In genomic region chr19:21737881-21738590, GRCm38 (mm10) we compare ENCODE assay signal across 8 mouse cellular contexts. TPM values are rescaled to one million over a fixed set of nuclear protein-coding genes. Genes with fewer than 3 reads are reported as not detected.
A peak's percentile ranks its signal among the peaks of the same experiment; 100 is the strongest.
DNase-seq lines count a peak whose midpoint lies in the region; ATAC-seq lines count a peak whose summit lies in the region.

No protein-coding gene starts in this region.

- peak; percentile 63 for DNase-seq in Muller cell, postnatal 12 days (ENCODE audit: inconsistent ontology term)
- DNase-seq in embryonic facial prominence, embryonic 10.5 days (ENCODE audit: low spot score), result no peak
- peak; percentile 43 to 48 for DNase-seq in kidney, postnatal 36 days
- no peak for DNase-seq in ovary, postnatal 10 days (ENCODE audit: low spot score)

- 57% methylated on average over 17 of the region's 17 CpGs for WGBS in hindbrain, embryonic 13.5 days
- WGBS in hindbrain, embryonic 12.5 days, result 65% methylated on average over 17 of the region's 17 CpGs
- WGBS in embryonic facial prominence, embryonic 10.5 days, result 73% methylated on average over 17 of the region's 17 CpGs
- 45% methylated on average over 17 of the region's 17 CpGs for WGBS in heart, embryonic 14.5 days

- H3K27me3 ChIP-seq in hindbrain, embryonic 13.5 days, result no peaks in the 10 kb centered on the region
- no peaks in the 10 kb centered on the region for H3K27me3 ChIP-seq in hindbrain, embryonic 12.5 days
- H3K27me3 ChIP-seq in embryonic facial prominence, embryonic 10.5 days (replicated peaks; ENCODE audit: low read depth, poor library complexity, severe bottlenecking), result no peaks in the 10 kb centered on the region
- no peaks in the 10 kb centered on the region for H3K27me3 ChIP-seq in heart, embryonic 14.5 days (ENCODE audit: control insufficient read depth, insufficient read depth, low read length)
- H3K27me3 ChIP-seq in megakaryocyte, embryonic 14.5 days (replicated peaks), result no peaks in the 10 kb centered on the region

- peaks cover 9% of the 10 kb centered on the region for H3K4me1 ChIP-seq in hindbrain, embryonic 13.5 days (replicated peaks)
- no peaks in the 10 kb centered on the region for H3K4me1 ChIP-seq in hindbrain, embryonic 12.5 days
- H3K4me1 ChIP-seq in embryonic facial prominence, embryonic 10.5 days, result no peaks in the 10 kb centered on the region
- peaks cover 0 to 5% of the 10 kb centered on the region in 2 experiments; a peak in 2 of 4 replicates for H3K4me1 ChIP-seq in heart, embryonic 14.5 days (ENCODE audit: control insufficient read depth in 2 of 2, insufficient read depth in 2 of 2, low read length in 2 of 2)
- peaks cover 89% of the 10 kb centered on the region for H3K4me1 ChIP-seq in megakaryocyte, embryonic 14.5 days

- H3K9me3 ChIP-seq in hindbrain, embryonic 13.5 days, result no peaks in the 10 kb centered on the region
- no peaks in the 10 kb centered on the region for H3K9me3 ChIP-seq in hindbrain, embryonic 12.5 days (replicated peaks)
- H3K9me3 ChIP-seq in embryonic facial prominence, embryonic 10.5 days, result no peaks in the 10 kb centered on the region
- no peaks in the 10 kb centered on the region for H3K9me3 ChIP-seq in heart, embryonic 14.5 days (ENCODE audit: control insufficient read depth, low read length)
- H3K9me3 ChIP-seq in megakaryocyte, embryonic 14.5 days, result no peaks in the 10 kb centered on the region

- H3K4me3 ChIP-seq in hindbrain, embryonic 13.5 days, result no peak overlapping the region
- H3K4me3 ChIP-seq in hindbrain, embryonic 12.5 days, result no peak overlapping the region
- no peak overlapping the region for H3K4me3 ChIP-seq in embryonic facial prominence, embryonic 10.5 days
- H3K4me3 ChIP-seq in heart, embryonic 14.5 days (ENCODE audit: control insufficient read depth in 1 of 2, insufficient read depth in 1 of 2, low read depth in 1 of 2, low read length in 2 of 2), result no peak overlapping the region
- H3K4me3 ChIP-seq in megakaryocyte, embryonic 14.5 days (replicated peaks), result peak overlapping the region; percentile 89

- no peak overlapping the region for H3K9ac ChIP-seq in hindbrain, embryonic 13.5 days
- H3K9ac ChIP-seq in hindbrain, embryonic 12.5 days, result no peak overlapping the region
- H3K9ac ChIP-seq in heart, embryonic 14.5 days (ENCODE audit: low read length), result no peak overlapping the region

- 0 out of 2 replicates have a peak overlapping the region, but pooled peaks have one; percentile 0 for H3K4me2 ChIP-seq in hindbrain, embryonic 13.5 days
- H3K4me2 ChIP-seq in hindbrain, embryonic 12.5 days (replicated peaks), result no peak overlapping the region
- peak overlapping the region; percentile 48 for H3K4me2 ChIP-seq in heart, embryonic 14.5 days (ENCODE audit: low read length)

- peak; percentile 80 for ATAC-seq in hindbrain, embryonic 13.5 days (ENCODE audit: low FRiP score)
- ATAC-seq in hindbrain, embryonic 12.5 days (ENCODE audit: low FRiP score), result no peak
- peak; percentile 26; the same call in 1 of the 2 replicates for ATAC-seq in heart, embryonic 14.5 days (ENCODE audit: insufficient number of reproducible peaks, insufficient read depth, low FRiP score, low read depth)

- H3K27ac ChIP-seq in hindbrain, embryonic 13.5 days, result peak overlapping the region; percentile 76
- H3K27ac ChIP-seq in hindbrain, embryonic 12.5 days, result no peak overlapping the region
- H3K27ac ChIP-seq in embryonic facial prominence, embryonic 10.5 days (replicated peaks), result 0 out of 2 replicates have a peak overlapping the region, but pooled peaks have one; percentile 6
- H3K27ac ChIP-seq in heart, embryonic 14.5 days (replicated peaks in 1 of 2; ENCODE audit: control insufficient read depth in 1 of 2, insufficient read depth in 1 of 2, low read depth in 2 of 2, low read length in 2 of 2), result peak overlapping the region; percentile 73 to 90

- H3K36me3 ChIP-seq in hindbrain, embryonic 13.5 days, result no peaks in the 10 kb centered on the region
- no peaks in the 10 kb centered on the region for H3K36me3 ChIP-seq in hindbrain, embryonic 12.5 days
- no peaks in the 10 kb centered on the region for H3K36me3 ChIP-seq in embryonic facial prominence, embryonic 10.5 days (replicated peaks)
- H3K36me3 ChIP-seq in heart, embryonic 14.5 days (ENCODE audit: control insufficient read depth, insufficient read depth, low read length), result no peaks in the 10 kb centered on the region
- H3K36me3 ChIP-seq in megakaryocyte, embryonic 14.5 days (replicated peaks; ENCODE audit: low read length), result peaks cover 8% of the 10 kb centered on the region

RNA-seq across cellular contexts. Expression of gene Cemip2, which starts 40.1 kb away (rescaled TPM):
- polyA plus RNA-seq in hindbrain, embryonic 13.5 days (2015; fragmentation: Nextera tagmentation; extraction: Ambion mirVana), result 49.1 and 54.1 TPM in 2 replicates
- polyA plus RNA-seq in hindbrain, embryonic 12.5 days (2016; fragmentation: Nextera tagmentation; extraction: Ambion mirVana), result 90.3 and 92.0 TPM in 2 replicates
- 61.4 and 71.0 TPM in 2 replicates for polyA plus RNA-seq in embryonic facial prominence, embryonic 10.5 days (2016; fragmentation: Nextera tagmentation; extraction: Ambion mirVana)
- polyA plus RNA-seq in heart, embryonic 14.5 days (2014; fragmentation: Nextera tagmentation; extraction: Ambion mirVana), result 57.1 and 57.5 TPM in 2 replicates
- polyA plus RNA-seq in megakaryocyte, embryonic 14.5 days (2012; ENCODE audit: insufficient read depth, low replicate concordance), result 0.12 and 1.7 TPM in 2 replicates

Comparison
In these comparisons a context has a peak if more than half of its experiments do, and no peak if none do; other contexts are left out.
1. DNase-seq: peak in Muller cell, postnatal 12 days (single experiment) and kidney, postnatal 36 days (2 of 2); none in embryonic facial prominence, embryonic 10.5 days (single experiment) and ovary, postnatal 10 days (single experiment).
2. RNA of gene Cemip2, which starts 40.1 kb away (polyA plus RNA-seq): 90.3 to 92.0 TPM in hindbrain, embryonic 12.5 days, 61.4 to 71.0 TPM in embryonic facial prominence, embryonic 10.5 days, 57.1 to 57.5 TPM in heart, embryonic 14.5 days and 49.1 to 54.1 TPM in hindbrain, embryonic 13.5 days; 0.12 to 1.7 TPM in megakaryocyte, embryonic 14.5 days; every median in the first group is over 10 times any median in the second.